ENCODE assay signal across 21 mouse cellular contexts in the genomic region with DNA sequence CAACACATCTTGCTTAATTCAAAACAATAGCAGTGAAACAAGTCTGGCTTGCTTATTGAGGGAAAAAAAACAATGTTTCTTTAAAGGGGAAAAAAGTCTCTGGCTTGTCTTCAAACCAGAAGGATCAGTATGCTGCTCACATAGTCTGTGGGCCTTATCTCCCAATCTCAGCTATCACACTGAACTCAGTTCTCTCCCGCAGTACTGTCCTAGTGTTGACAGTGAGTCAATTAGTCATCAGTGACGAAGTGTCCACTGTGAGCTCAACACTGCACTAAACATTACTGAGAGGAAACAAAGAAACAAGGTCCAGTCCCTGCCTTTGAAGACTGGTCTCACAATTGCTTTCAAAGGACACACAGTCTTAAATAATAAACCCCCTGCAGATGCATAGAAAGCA.
"Had no signal": no experiment of that assay in that cellular context is flagged by ENCODE, and none has a peak within 500 bp of the region (broad histone marks: within the 10 kb centered on the region; RNA-seq: fewer than 3 reads in every experiment).

No protein-coding gene starts in this region.

- H3K4me1 ChIP-seq: limb, embryonic 12.5 days; limb, embryonic 15.5 days; midbrain, embryonic 12.5 days; neural tube, embryonic 12.5 days; neural tube, embryonic 15.5 days had no signal

- H3K27me3 ChIP-seq: limb, embryonic 12.5 days; limb, embryonic 15.5 days; midbrain, embryonic 12.5 days; neural tube, embryonic 12.5 days; neural tube, embryonic 15.5 days had no signal

- H3K9ac ChIP-seq: limb, embryonic 12.5 days; limb, embryonic 15.5 days; liver, embryonic 14.5 days; liver, postnatal 0 days; midbrain, embryonic 12.5 days; neural tube, embryonic 12.5 days; neural tube, embryonic 15.5 days had no signal

- H3K9me3 ChIP-seq: limb, embryonic 12.5 days; limb, embryonic 15.5 days; midbrain, embryonic 12.5 days; neural tube, embryonic 12.5 days; neural tube, embryonic 15.5 days had no signal

- ATAC-seq: intestine, embryonic 16.5 days; liver, postnatal 0 days had no signal

- H3K27ac ChIP-seq: limb, embryonic 12.5 days; limb, embryonic 15.5 days; liver, embryonic 14.5 days; midbrain, embryonic 12.5 days; neural tube, embryonic 12.5 days; neural tube, embryonic 15.5 days; stomach, postnatal 0 days had no signal

- H3K4me3 ChIP-seq: limb, embryonic 12.5 days; limb, embryonic 15.5 days; midbrain, embryonic 12.5 days; neural tube, embryonic 12.5 days; neural tube, embryonic 15.5 days had no signal

- H3K36me3 ChIP-seq: limb, embryonic 12.5 days; limb, embryonic 15.5 days; midbrain, embryonic 12.5 days; neural tube, embryonic 12.5 days; neural tube, embryonic 15.5 days had no signal

- H3K4me2 ChIP-seq: limb, embryonic 12.5 days; limb, embryonic 15.5 days; liver, embryonic 11.5 days; midbrain, embryonic 12.5 days; neural tube, embryonic 12.5 days; neural tube, embryonic 15.5 days had no signal

- DNase-seq: kidney, adult 18-20 months; kidney, adult 9 months; kidney, postnatal 14 days; kidney, postnatal 4 days; left cerebral cortex, postnatal 4 days; liver, postnatal 0 days; right cerebral cortex, adult 18-20 months; right cerebral cortex, postnatal 14 days; right cerebral cortex, postnatal 4 days; thymus, adult 2 months; thymus, postnatal 14 days; thymus, postnatal 4 days had no signal
